Mouse (Mus musculus): ENCODE measurements around the gene Mob1b. TPM values are rescaled to one million over a fixed set of nuclear protein-coding genes. Genes with fewer than 3 reads are reported as not detected.

Gene Mob1b
- total RNA-seq, 2 experiments from 2014 or later, result 19.1 to 57.8 TPM

Other genes starting within 250 kb of the Mob1b start
- gene Enam, start 232.9 kb upstream of the Mob1b start, total RNA-seq (2015; ENCODE audit: low replicate concordance), result not detected in 2 replicates
- not detected in 2 replicates for gene Enam, start 232.9 kb upstream of the Mob1b start, total RNA-seq (2017; ENCODE audit: low replicate concordance)
- gene Jchain, start 193.0 kb upstream of the Mob1b start, total RNA-seq (2015; ENCODE audit: low replicate concordance), result 33.2 and 58.7 TPM in 2 replicates
- 23.1 and 23.7 TPM in 2 replicates for gene Jchain, start 193.0 kb upstream of the Mob1b start, total RNA-seq (2017; ENCODE audit: low replicate concordance)
- 26.3 and 36.5 TPM in 2 replicates for gene Utp3, start 166.4 kb upstream of the Mob1b start, total RNA-seq (2015; ENCODE audit: low replicate concordance)
- 27.2 and 28.7 TPM in 2 replicates for gene Utp3, start 166.4 kb upstream of the Mob1b start, total RNA-seq (2017; ENCODE audit: low replicate concordance)
- gene Rufy3, start 155.8 kb upstream of the Mob1b start, total RNA-seq (2015; ENCODE audit: low replicate concordance), result 0.36 and 0.42 TPM in 2 replicates
- gene Rufy3, start 155.8 kb upstream of the Mob1b start, total RNA-seq (2017; ENCODE audit: low replicate concordance), result 4.0 and 9.3 TPM in 2 replicates
- 18.4 and 21.4 TPM in 2 replicates for gene Grsf1, start 44.7 kb upstream of the Mob1b start, total RNA-seq (2015; ENCODE audit: low replicate concordance)
- gene Grsf1, start 44.7 kb upstream of the Mob1b start, total RNA-seq (2017; ENCODE audit: low replicate concordance), result 30.7 and 35.3 TPM in 2 replicates
- 222 and 280 TPM in 2 replicates for gene Dck, start 44.1 kb downstream of the Mob1b start, total RNA-seq (2015; ENCODE audit: low replicate concordance)
- gene Dck, start 44.1 kb downstream of the Mob1b start, total RNA-seq (2017; ENCODE audit: low replicate concordance), result 190 and 208 TPM in 2 replicates
- gene Slc4a4, start 166.0 kb downstream of the Mob1b start, total RNA-seq (2015; ENCODE audit: low replicate concordance), result not detected in 2 replicates
- gene Slc4a4, start 166.0 kb downstream of the Mob1b start, total RNA-seq (2017; ENCODE audit: low replicate concordance), result not detected in 2 replicates